Mouse (Mus musculus): ENCODE results near the gene Ubiad1.

Ubiad1 gene

DNA sequence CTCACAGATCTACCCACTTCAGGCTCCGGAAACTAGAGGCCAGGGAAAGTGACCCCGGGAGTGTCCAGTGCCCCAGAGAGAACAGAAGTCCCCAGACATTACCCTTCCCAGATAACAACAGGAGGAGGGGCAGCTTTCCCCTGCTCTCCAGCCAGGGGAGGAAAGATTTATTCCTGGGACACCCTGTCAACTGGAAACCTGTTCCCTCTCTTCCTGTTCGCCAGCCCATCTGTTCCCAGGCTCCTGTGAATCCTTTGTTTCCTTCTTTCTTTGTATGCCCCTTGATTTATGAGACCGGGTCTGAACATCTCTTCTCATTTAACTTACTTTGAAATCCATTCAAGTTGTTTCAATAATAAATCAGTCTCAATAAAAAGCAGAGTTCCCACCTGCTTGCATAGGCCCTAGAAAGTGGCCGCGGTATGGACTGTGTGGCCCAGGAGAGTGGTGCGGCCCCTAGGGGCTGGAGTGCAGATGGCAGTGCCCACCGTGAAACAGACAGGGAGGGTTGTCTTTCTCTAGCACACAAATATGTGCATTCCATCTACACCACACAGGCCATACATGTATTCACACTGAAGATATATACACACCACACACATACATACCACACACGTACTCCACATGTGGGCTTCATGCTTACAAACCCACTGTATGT, 45.0 kb downstream of the Ubiad1 start:
- no peak for DNase-seq

DNA sequence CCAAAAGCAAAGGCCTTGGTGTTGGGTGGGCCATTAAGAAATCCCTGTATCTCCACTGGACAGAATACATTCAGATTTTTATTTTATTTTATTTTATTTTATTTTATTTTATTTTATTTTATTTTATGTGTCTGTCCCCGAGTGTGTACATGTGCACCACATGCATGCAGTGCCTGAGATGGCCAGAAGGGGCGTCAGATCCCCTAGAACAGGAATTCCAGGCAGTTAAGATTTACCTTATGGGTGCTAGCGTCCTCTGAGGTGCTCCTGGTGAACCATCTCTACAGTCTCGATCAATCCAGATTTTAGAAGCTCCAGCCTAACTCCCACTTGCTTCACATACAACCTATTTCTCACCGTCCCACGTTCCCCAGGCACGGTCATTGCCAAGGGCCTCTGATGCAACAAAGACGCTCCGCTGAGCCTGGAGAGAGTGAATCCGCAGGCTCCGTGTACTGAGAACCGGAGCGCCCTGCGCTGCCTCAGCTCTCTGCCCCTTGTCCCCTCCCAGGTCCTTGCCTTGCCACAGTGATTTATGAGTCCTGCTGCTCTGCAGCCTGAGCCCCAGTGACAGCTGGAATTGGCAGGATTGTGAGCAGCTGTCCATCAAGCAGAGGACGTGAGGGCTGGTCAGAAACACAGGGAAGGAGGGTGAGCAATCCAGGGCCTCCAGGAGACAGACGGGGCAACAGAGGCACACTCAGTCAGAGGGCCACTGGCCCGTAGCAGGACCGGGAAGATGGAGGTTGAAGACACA, 46.9 kb downstream of the Ubiad1 start:
- no peak for DNase-seq

DNA sequence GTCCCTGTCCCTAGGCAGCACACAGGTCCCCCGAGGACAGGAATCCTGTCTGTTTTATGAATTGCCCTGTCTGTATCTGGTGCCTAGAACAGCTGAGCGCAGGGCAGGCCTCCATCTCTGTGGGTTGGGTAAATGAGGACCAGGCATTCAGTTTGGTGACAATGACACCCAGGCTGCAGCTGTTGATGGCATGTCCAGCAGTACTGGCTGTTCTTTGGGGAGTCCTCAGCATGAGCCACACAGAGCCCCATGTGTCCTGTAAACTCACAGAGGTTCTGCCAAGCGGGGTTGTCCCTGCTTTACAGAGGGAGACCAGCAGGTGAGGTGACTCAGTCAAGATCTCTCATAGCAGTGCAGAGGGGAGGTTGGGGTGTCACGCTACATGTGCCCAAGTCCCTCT, 47.5 kb downstream of the Ubiad1 start:
- no peak for DNase-seq

GRCm38 (mm10) chr4:148395875-148396274, 48.7 kb downstream of the Ubiad1 start:
- DNase-seq = no peak

GRCm38 (mm10) chr4:148395198-148395597, 49.4 kb downstream of the Ubiad1 start:
- no peak for DNase-seq

GRCm38 (mm10) chr4:148391714-148392310, 52.8 kb downstream of the Ubiad1 start:
- DNase-seq = no peak

DNA sequence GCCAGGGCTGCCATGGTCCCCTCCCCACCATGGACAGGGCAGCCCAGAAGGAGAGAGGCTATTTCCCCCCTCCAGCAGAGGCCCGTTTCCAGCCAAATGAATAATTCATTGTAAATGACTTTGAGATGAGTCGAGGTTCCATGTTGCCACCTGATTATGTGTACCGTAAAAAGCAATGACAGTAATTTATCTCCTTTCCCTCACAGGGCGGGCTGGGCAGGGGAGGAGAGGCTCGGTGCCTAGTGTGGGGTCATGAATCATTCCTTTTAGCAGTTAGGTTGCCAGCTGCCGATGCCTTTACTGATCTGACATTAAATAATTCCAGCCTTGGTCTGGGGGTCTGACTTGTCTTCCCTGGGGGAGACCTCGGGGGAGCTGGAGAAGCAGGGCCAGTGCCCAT, 54.9 kb downstream of the Ubiad1 start:
- no peak for DNase-seq

DNA sequence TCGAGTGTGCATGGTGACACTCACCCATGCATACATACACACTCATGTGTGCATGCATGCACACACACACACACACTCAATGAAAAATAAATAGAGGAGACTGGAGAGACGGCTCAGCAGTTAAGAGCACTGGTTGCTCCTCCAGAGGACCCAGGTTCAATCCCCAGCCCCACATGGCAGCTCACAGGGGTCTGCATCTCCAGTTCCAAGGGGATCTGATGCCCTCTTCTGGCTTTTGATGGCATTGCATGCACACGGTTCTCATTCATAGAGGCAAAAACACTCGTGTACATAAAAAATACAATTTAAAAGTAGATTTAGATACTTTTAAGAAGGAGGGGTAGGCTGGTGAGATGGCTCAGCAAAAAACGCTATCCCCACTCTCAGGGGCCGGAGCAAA, 55.5 kb downstream of the Ubiad1 start:
- no peak for DNase-seq

DNA sequence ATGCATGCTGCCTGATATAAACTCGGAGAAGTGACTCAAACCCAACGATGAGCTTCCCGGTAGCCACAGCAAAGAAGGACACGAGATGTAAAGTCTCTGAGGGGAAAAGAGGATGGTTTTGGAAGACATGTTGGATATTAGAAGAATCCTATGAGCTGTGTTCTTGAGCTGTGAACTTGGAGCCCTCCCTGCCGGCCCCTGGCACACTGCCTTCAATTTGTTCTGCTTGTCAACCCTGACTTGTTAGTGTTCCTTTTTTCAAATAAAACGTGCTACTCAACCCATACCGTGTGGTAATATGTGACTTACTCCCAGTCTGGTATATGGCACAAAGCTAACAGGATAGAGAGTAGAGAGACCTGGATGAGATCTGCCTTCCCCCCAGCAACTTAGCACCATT, 59.3 kb downstream of the Ubiad1 start:
- DNase-seq = no peak
